Mouse (Mus musculus) brown adipose tissue, adult 24 weeks (tissue): Measurements from ENCODE around the gene Rgs6. TPM values are rescaled to one million over a fixed set of nuclear protein-coding genes. Genes with fewer than 3 reads are reported as not detected.

ENCODE experiments used
- H3K27ac ChIP-seq: fragments of 200-500 bp; replicated peaks from 2 replicates; pipeline ENCODE4 v1.5.1; 2012; ENCODE audit warnings: low read depth, mild to moderate bottlenecking, low read length
- H3K4me1 ChIP-seq: fragments of 200-500 bp; 2 replicates; pipeline ENCODE4 v1.6.1; 2012; ENCODE audit warnings: low read length, mixed read lengths; ENCODE audit not compliant: control insufficient read depth, insufficient read depth, insufficient read length
- H3K4me3 ChIP-seq: fragments of 200-500 bp; 2 replicates; pipeline ENCODE4 v1.5.1; 2012; ENCODE audit warnings: low read depth, mild to moderate bottlenecking, low read length, moderate library complexity; ENCODE audit not compliant: insufficient read depth
- polyA plus RNA-seq: library from polyadenylated mRNA; stranded (reverse); fragments of >200 nt; gene quantifications from 2 replicates; pipeline ENCODE4 v1.2.4, GENCODE M21; 2012; ENCODE audit not compliant: missing spikeins, insufficient read depth, insufficient read length

Gene Rgs6
- polyA plus RNA-seq, 1 experiment: 0.36 TPM

GRCm38 (mm10) chr12:83210294-83210693 lies 622.2 kb downstream of the Rgs6 start:
- H3K4me3 ChIP-seq: no peak overlapping the region
- H3K27ac ChIP-seq: no peak overlapping the region
- no peaks in the 10 kb centered on the region for H3K4me1 ChIP-seq

GRCm38 (mm10) chr12:83210735-83211134 lies 622.6 kb downstream of the Rgs6 start:
- no peak overlapping the region for H3K4me3 ChIP-seq
- H3K27ac ChIP-seq: no peak overlapping the region
- H3K4me1 ChIP-seq: no peaks in the 10 kb centered on the region

- no peak overlapping the region for H3K27ac ChIP-seq
- H3K4me3 ChIP-seq: no peak overlapping the region
- no peaks in the 10 kb centered on the region for H3K4me1 ChIP-seq
These were observed 623.2 kb downstream of the Rgs6 start for GRCm38 (mm10) chr12:83211146-83211822.
